Mouse (Mus musculus) liver, adult 2 months (tissue): ENCODE data around the gene Bloc1s3. TPM values are rescaled to one million over a fixed set of nuclear protein-coding genes. Genes with fewer than 3 reads are reported as not detected.

ENCODE experiments used
- DNase-seq: peaks from one replicate; pipeline ENCODE4 v3.0.0-alpha.2; 2011; ENCODE audit warnings: low read depth, low spot score; ENCODE audit errors: extremely low read depth
- H3K27ac ChIP-seq: fragments of 200-500 bp; replicated peaks from 2 replicates; pipeline ENCODE4 v1.5.1; 2012; ENCODE audit warnings: low read depth, mild to moderate bottlenecking, control low read depth, inconsistent platforms, low read length; ENCODE audit not compliant: insufficient read depth
- H3K27me3 ChIP-seq: fragments of 200-500 bp; 2 replicates; pipeline ENCODE4 v1.6.1; 2012; ENCODE audit warnings: mild to moderate bottlenecking, moderate library complexity, low read length, inconsistent platforms; ENCODE audit not compliant: control insufficient read depth, insufficient read depth
- H3K36me3 ChIP-seq: fragments of 200-500 bp; 2 replicates; pipeline ENCODE4 v1.6.1; 2012; ENCODE audit warnings: low read length, inconsistent platforms; ENCODE audit not compliant: control insufficient read depth, insufficient read depth
- H3K4me1 ChIP-seq: fragments of 200-500 bp; 2 replicates; pipeline ENCODE4 v1.6.1; 2011; ENCODE audit warnings: low read length; ENCODE audit not compliant: control insufficient read depth, insufficient read depth
- H3K4me3 ChIP-seq: fragments of 200-500 bp; 2 replicates; pipeline ENCODE4 v1.5.1; 2011; ENCODE audit warnings: low read depth, mild to moderate bottlenecking, control low read depth, low read length, moderate library complexity; ENCODE audit not compliant: insufficient read depth
- H3K79me2 ChIP-seq: fragments of 200-500 bp; 2 replicates; pipeline ENCODE4 v1.6.1; 2012; ENCODE audit warnings: inconsistent platforms, mild to moderate bottlenecking, low read length, moderate library complexity; ENCODE audit not compliant: control insufficient read depth, insufficient read depth
- H3K9ac ChIP-seq: fragments of 200-500 bp; 2 replicates; pipeline ENCODE4 v1.6.1; 2012; ENCODE audit warnings: low read depth, mild to moderate bottlenecking, control low read depth, inconsistent platforms, low read length
- CTCF ChIP-seq: fragments of 200-500 bp; IDR thresholded peaks from 2 replicates; pipeline ENCODE4 v1.5.1; 2011; ENCODE audit warnings: low read depth, low read length, control low read depth
- POLR2A ChIP-seq: fragments of 200-500 bp; IDR thresholded peaks from 2 replicates; pipeline ENCODE4 v1.6.1; 2011; ENCODE audit warnings: low read length, control low read depth; ENCODE audit not compliant: insufficient read depth; ENCODE audit errors: extremely low read depth
- WGBS: fragments of 180-500 bp; shearing (Covaris S2); methylation state at CpG from one replicate; pipeline ENCODE4 v1.1.7; 2018; 5-methylcytosine and 5-hydroxymethylcytosine counted together
- polyA plus RNA-seq: library from polyadenylated mRNA; depleted of rRNA; stranded (reverse); fragments of >200 nt; gene quantifications from 2 replicates; pipeline ENCODE4 v1.2.3, GENCODE M21; 2012
- total RNA-seq: library from RNA; depleted of rRNA; stranded (reverse); fragments of >200 nt; gene quantifications from 2 replicates; pipeline ENCODE4 v1.2.3, GENCODE M21; 2014

The Bloc1s3 gene
- total and polyA plus RNA-seq, 2 experiments = 2.8 to 6.2 TPM

GRCm38 (mm10) chr7:19547344-19547969 is 39.3 kb upstream of the Bloc1s3 start:
- no peak overlapping the region for H3K27ac ChIP-seq
- DNase-seq = peak; percentile 53
- no peak for TF ChIP-seq POLR2A
- no peak for TF ChIP-seq CTCF
- no peaks in the 10 kb centered on the region for H3K36me3 ChIP-seq
- peaks cover 83% of the 10 kb centered on the region for H3K79me2 ChIP-seq
- H3K9ac ChIP-seq = no peak overlapping the region
- no peaks in the 10 kb centered on the region for H3K27me3 ChIP-seq
- 21% methylated on average over 2 of the region's 2 CpGs for WGBS
- no peak overlapping the region for H3K4me3 ChIP-seq
- H3K4me1 ChIP-seq = peaks cover 35% of the 10 kb centered on the region

DNA sequence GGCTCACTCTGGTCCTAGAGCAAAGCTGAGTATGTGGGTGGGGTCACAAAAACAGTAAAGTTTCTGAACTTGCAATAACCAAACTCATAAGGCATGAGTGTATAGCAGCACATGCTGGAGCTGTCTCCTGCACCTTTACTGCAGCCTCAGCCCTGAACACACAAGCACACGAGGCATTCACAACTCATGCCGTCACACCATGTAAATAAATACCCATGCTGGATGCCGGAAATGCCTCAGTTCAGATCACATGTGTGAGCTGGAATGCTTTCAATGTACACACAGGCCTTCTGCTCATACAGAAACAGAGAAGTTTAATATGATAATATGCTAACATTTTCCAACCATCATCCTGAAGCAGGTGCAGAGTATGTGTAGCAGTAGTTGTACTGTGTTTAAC is 37.8 kb upstream of the Bloc1s3 start:
- Histone ChIP-seq H3K4me3 (no peak overlapping the region), H3K36me3 (no peaks in the 10 kb centered on the region), H3K79me2 (peaks cover 83% of the 10 kb centered on the region), H3K9ac (no peak overlapping the region), H3K27ac (no peak overlapping the region), H3K4me1 (peaks cover 28% of the 10 kb centered on the region), H3K27me3 (no peaks in the 10 kb centered on the region)
- WGBS = 16% methylated on average over 3 of the region's 3 CpGs
- TF ChIP-seq POLR2A (no peak), CTCF (no peak)
- peak; percentile 40 for DNase-seq

DNA sequence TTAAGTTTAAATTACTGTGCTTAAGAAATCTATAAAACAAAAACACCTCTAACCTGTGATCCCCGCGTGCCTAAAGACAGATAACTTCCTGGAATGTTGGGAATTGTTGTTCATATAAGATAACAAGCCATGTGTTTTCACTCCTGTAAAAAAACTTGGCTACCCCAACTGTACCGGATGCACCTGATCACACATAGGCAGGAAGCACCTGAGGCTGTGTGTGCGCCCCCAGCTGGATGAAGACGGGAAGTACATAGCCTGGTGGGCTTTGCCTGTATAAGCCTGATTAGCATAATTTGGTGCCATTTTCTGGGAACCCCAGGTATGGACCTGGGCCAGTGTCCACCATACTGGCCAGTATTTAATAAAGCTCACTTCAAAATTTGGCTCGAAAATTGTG is 35.4 kb upstream of the Bloc1s3 start:
- no peak for DNase-seq
- peaks cover 28% of the 10 kb centered on the region for H3K4me1 ChIP-seq
- peaks cover 77% of the 10 kb centered on the region for H3K79me2 ChIP-seq
- TF ChIP-seq POLR2A (no peak), CTCF (peak; percentile 69)
- H3K4me3 ChIP-seq = no peak overlapping the region
- no peak overlapping the region for H3K27ac ChIP-seq
- H3K9ac ChIP-seq = no peak overlapping the region
- no peaks in the 10 kb centered on the region for H3K36me3 ChIP-seq
- H3K27me3 ChIP-seq = no peaks in the 10 kb centered on the region
- WGBS = 64% methylated on average over 6 of the region's 6 CpGs

DNA sequence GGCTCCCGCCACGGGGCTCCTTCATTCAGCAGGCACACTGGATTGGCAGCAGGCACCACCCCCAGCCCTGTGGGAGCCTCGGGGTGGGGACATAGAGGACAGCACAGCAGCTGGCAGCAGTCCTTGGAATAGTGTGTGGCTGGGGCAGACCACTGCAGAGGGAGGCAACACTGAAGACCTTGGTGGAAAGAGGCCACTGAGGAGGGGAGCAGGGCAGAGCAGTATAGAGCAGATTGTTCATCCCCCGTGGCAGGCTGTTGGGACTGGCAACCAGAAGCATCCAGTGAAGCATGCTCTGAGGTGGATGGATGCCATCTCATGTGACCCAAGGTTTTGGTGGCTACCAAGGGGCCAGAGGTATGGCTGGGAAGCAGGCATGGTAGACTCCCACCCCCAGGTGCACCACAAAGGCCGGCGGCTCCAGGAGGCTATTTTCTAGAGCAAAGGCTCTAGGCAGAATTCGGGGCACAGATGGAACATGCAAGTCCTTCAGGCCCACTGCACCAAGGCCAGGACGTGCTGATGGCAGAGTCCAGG is 34.1 kb upstream of the Bloc1s3 start:
- 63% methylated on average over 8 of the region's 8 CpGs for WGBS

GRCm38 (mm10) chr7:19541681-19542154 is 33.6 kb upstream of the Bloc1s3 start:
- no peak for TF ChIP-seq CTCF
- no peak for TF ChIP-seq POLR2A
- Histone ChIP-seq H3K79me2 (peaks cover 72% of the 10 kb centered on the region), H3K9ac (no peak overlapping the region), H3K4me3 (no peak overlapping the region), H3K4me1 (peaks cover 12% of the 10 kb centered on the region), H3K27me3 (no peaks in the 10 kb centered on the region), H3K27ac (no peak overlapping the region), H3K36me3 (no peaks in the 10 kb centered on the region)
- 86% methylated on average over 7 of the region's 7 CpGs for WGBS
- no peak for DNase-seq

More for the DNA sequence above, 34.1 kb upstream of the Bloc1s3 start:
- H3K4me3 ChIP-seq = no peak overlapping the region
- TF ChIP-seq POLR2A (no peak), CTCF (no peak)
- H3K36me3 ChIP-seq = no peaks in the 10 kb centered on the region
- no peak for DNase-seq
- H3K9ac ChIP-seq = no peak overlapping the region
- peaks cover 16% of the 10 kb centered on the region for H3K4me1 ChIP-seq
- H3K27ac ChIP-seq = no peak overlapping the region
- H3K27me3 ChIP-seq = no peaks in the 10 kb centered on the region
- H3K79me2 ChIP-seq = peaks cover 75% of the 10 kb centered on the region
